Mouse (Mus musculus) forebrain, postnatal 0 days (tissue): ENCODE data around the gene Scyl3. TPM values are rescaled to one million over a fixed set of nuclear protein-coding genes. Genes with fewer than 3 reads are reported as not detected.
A peak's percentile ranks its signal among the peaks of the same experiment; 100 is the strongest.

ENCODE experiments used
- ATAC-seq: fragments of 200-750 bp; cut with Nextera tagmentation; 2 replicates; pipeline ENCODE4 v1.8.0; 2017; ENCODE audit warnings: mild to moderate bottlenecking, moderate library complexity
- DNase-seq: peaks from one replicate; pipeline ENCODE4 v3.0.0-alpha.2; 2015
- H3K27ac ChIP-seq: fragments of 300-500 bp; sonication (generic); 2 replicates; pipeline ENCODE4 v1.5.1; 2014; ENCODE audit warnings: low read depth, mild to moderate bottlenecking, antibody characterized with exemption, low read length, moderate library complexity, mixed read lengths
- H3K27me3 ChIP-seq: fragments of 300-500 bp; sonication (generic); 2 replicates; pipeline ENCODE4 v1.6.1; 2014; ENCODE audit warnings: mild to moderate bottlenecking, low read length, mixed read lengths; ENCODE audit not compliant: insufficient read depth
- H3K36me3 ChIP-seq: fragments of 300-500 bp; sonication (generic); 2 replicates; pipeline ENCODE4 v1.6.1; 2014; ENCODE audit warnings: mild to moderate bottlenecking, moderate library complexity; ENCODE audit not compliant: insufficient read depth
- H3K4me1 ChIP-seq: fragments of 300-500 bp; sonication (generic); 2 replicates; pipeline ENCODE4 v1.6.1; 2014; ENCODE audit warnings: antibody characterized with exemption; ENCODE audit not compliant: insufficient read depth
- H3K4me2 ChIP-seq: fragments of 300-500 bp; sonication (generic); 2 replicates; pipeline ENCODE4 v1.6.1; 2014; ENCODE audit warnings: low read depth, mild to moderate bottlenecking, moderate library complexity
- H3K4me3 ChIP-seq: fragments of 300-500 bp; sonication (generic); 2 replicates; pipeline ENCODE4 v1.5.1; 2014; ENCODE audit warnings: low read depth, low read length, mixed read lengths
- H3K9ac ChIP-seq: fragments of 300-500 bp; sonication (generic); 2 replicates; pipeline ENCODE4 v1.6.1; 2014; ENCODE audit warnings: mild to moderate bottlenecking
- H3K9me3 ChIP-seq: fragments of 300-500 bp; sonication (generic); 2 replicates; pipeline ENCODE4 v1.6.1; 2016; ENCODE audit warnings: low read length
- CTCF ChIP-seq: sonication (generic); IDR thresholded peaks from 2 replicates; pipeline ENCODE4 v1.5.1; 2016; ENCODE audit warnings: antibody characterized with exemption, control low read depth, low read depth
- WGBS: fragments of 180-500 bp; shearing (Covaris S2); extraction: QIAGEN DNeasy Blood & Tissue Kit; methylation state at CpG from one replicate; pipeline ENCODE4 v1.1.7; 2014; 5-methylcytosine and 5-hydroxymethylcytosine counted together
- polyA plus RNA-seq: library from polyadenylated mRNA; unstranded; fragments of >200 nt; fragmentation: Nextera tagmentation; extraction: Ambion mirVana; gene quantifications from 2 replicates; pipeline ENCODE4 v1.2.1, GENCODE M21; 2015
- total RNA-seq: library from RNA; depleted of rRNA; stranded (reverse); fragments of >200 nt; gene quantifications from 2 replicates; pipeline ENCODE4 v1.2.3, GENCODE M21; 2014; rRNA removed

Scyl3 gene
- total and polyA plus RNA-seq, 2 experiments from 2014 or later: 11.3 to 29.6 TPM

GRCm38 (mm10) chr1:163994721-163995608 lies 66.1 kb downstream of the Scyl3 start, which contains the start of the genes BC055324 and Mettl18:
BC055324 (minus strand) TSS chr1:163994796.
Mettl18 (plus strand) TSS chr1:163994889.
- peak within 1 kb of the TSS; percentile 69 for H3K4me2 ChIP-seq
- peak; percentile 96 for DNase-seq
- H3K9ac ChIP-seq: peak within 1 kb of the TSS; percentile 65
- peak; percentile 54 for TF ChIP-seq CTCF
- H3K9me3 ChIP-seq: no peaks in the 10 kb centered on the region
- H3K36me3 ChIP-seq: no peaks in the 10 kb centered on the region
- H3K27me3 ChIP-seq: no peaks in the 10 kb centered on the region
- peak within 1 kb of the TSS; percentile 87 for H3K4me3 ChIP-seq
- peak within 1 kb of the TSS; percentile 82 for H3K27ac ChIP-seq
- WGBS: 2% methylated on average over 43 of the region's 43 CpGs
- peak; percentile 99 for ATAC-seq
- H3K4me1 ChIP-seq: no peaks in the 10 kb centered on the region; the same call in 1 of the 2 replicates

GRCm38 (mm10) chr1:163995609-163995913 lies 66.7 kb downstream of the Scyl3 start:
- no peaks in the 10 kb centered on the region for H3K36me3 ChIP-seq
- peak overlapping the region; percentile 87 for H3K4me3 ChIP-seq
- DNase-seq (no peak), ATAC-seq (no peak)
- peak overlapping the region; percentile 69 for H3K4me2 ChIP-seq
- no peaks in the 10 kb centered on the region for H3K27me3 ChIP-seq
- no peaks in the 10 kb centered on the region; the same call in 1 of the 2 replicates for H3K4me1 ChIP-seq
- H3K9me3 ChIP-seq: no peaks in the 10 kb centered on the region
- no peak overlapping the region; the same call in 1 of the 2 replicates for H3K27ac ChIP-seq
- TF ChIP-seq CTCF: no peak
- 90% methylated on average over 1 of the region's 2 CpGs for WGBS
- peak overlapping the region; percentile 65 for H3K9ac ChIP-seq

- Histone ChIP-seq H3K9ac (no peak overlapping the region), H3K27me3 (no peaks in the 10 kb centered on the region), H3K9me3 (no peaks in the 10 kb centered on the region), H3K27ac (no peak overlapping the region), H3K4me3 (no peak overlapping the region), H3K36me3 (no peaks in the 10 kb centered on the region), H3K4me2 (no peak overlapping the region), H3K4me1 (no peaks in the 10 kb centered on the region)
- DNase-seq (no peak), ATAC-seq (no peak)
- 61% methylated on average over 6 of the region's 6 CpGs for WGBS
- TF ChIP-seq CTCF: no peak
Measured at GRCm38 (mm10) chr1:164001831-164002452, 73.0 kb downstream of the Scyl3 start.

- H3K4me1 ChIP-seq: no peaks in the 10 kb centered on the region
- TF ChIP-seq CTCF: no peak
- WGBS: 78% methylated on average over 3 of the region's 3 CpGs
Measured at GRCm38 (mm10) chr1:164004311-164004710, 75.4 kb downstream of the Scyl3 start.

More at GRCm38 (mm10) chr1:164004311-164004710, 75.4 kb downstream of the Scyl3 start:
- no peak for ATAC-seq
- Histone ChIP-seq H3K4me2 (no peak overlapping the region), H3K9me3 (no peaks in the 10 kb centered on the region), H3K27ac (no peak overlapping the region), H3K4me3 (no peak overlapping the region), H3K27me3 (no peaks in the 10 kb centered on the region), H3K9ac (no peak overlapping the region), H3K36me3 (no peaks in the 10 kb centered on the region)
- DNase-seq: no peak

Other genes with a start within 250 kb of the Scyl3 start
- 1.9 and 2.0 TPM in 2 replicates for gene Mettl11b, start 203.9 kb upstream of the Scyl3 start, total RNA-seq
- gene Mettl11b, start 203.9 kb upstream of the Scyl3 start, polyA plus RNA-seq: 1.0 and 1.1 TPM in 2 replicates
- 193 and 205 TPM in 2 replicates for gene Kifap3, start 149.5 kb upstream of the Scyl3 start, total RNA-seq
- 127 and 144 TPM in 2 replicates for gene Kifap3, start 149.5 kb upstream of the Scyl3 start, polyA plus RNA-seq
- gene BC055324, start 65.7 kb downstream of the Scyl3 start, total RNA-seq: 4.9 and 5.0 TPM in 2 replicates
- 1.6 and 1.7 TPM in 2 replicates for gene BC055324, start 65.7 kb downstream of the Scyl3 start, polyA plus RNA-seq
- 4.9 and 9.5 TPM in 2 replicates for gene Mettl18, start 65.8 kb downstream of the Scyl3 start, total RNA-seq
- 6.4 and 6.8 TPM in 2 replicates for gene Mettl18, start 65.8 kb downstream of the Scyl3 start, polyA plus RNA-seq
- gene Sele, start 119.1 kb downstream of the Scyl3 start, total RNA-seq: not detected in 2 replicates
- gene Sele, start 119.1 kb downstream of the Scyl3 start, polyA plus RNA-seq: not detected in 2 replicates
- 0.14 and 0.15 TPM in 2 replicates for gene Sell, start 132.9 kb downstream of the Scyl3 start, total RNA-seq
- 0.11 and 0.14 TPM in 2 replicates for gene Sell, start 132.9 kb downstream of the Scyl3 start, polyA plus RNA-seq
- not detected in 2 replicates for gene Selp, start 186.2 kb downstream of the Scyl3 start, total RNA-seq
- not detected in 2 replicates for gene Selp, start 186.2 kb downstream of the Scyl3 start, polyA plus RNA-seq
- 0.15 and 0.48 TPM in 2 replicates for gene F5, start 222.7 kb downstream of the Scyl3 start, total RNA-seq
- 0.18 and 0.29 TPM in 2 replicates for gene F5, start 222.7 kb downstream of the Scyl3 start, polyA plus RNA-seq